Mouse (Mus musculus) layer of hippocampus, adult 9-10 months (tissue): ENCODE results near the gene Mus81.

Source experiments
- DNase-seq: peaks from one replicate; pipeline ENCODE4 v3.0.0; 2022; ENCODE audit warnings: low spot score

The Mus81 gene

DNA sequence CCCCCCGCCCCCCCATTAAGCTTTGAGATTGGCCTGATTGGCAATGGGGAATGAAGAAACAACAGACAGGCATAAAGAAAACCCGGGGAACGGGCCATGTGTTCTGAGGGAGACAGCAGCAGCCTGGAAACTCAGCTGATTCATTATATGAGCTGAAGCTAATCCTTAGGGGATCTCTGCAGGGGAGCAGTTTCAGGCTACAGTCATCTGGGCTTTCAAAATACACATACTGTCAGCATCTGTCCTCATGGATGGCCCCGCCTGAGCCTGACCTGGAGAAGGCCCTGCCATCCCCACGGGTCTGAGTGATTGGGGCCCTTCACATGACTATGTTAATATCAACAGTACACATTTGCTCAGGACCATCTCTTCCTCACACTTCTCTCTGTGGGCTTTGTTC is 16.4 kb downstream of the Mus81 start:
- DNase-seq, result no peak

- DNase-seq, result no peak
Observed at GRCm38 (mm10) chr19:5468374-5468773, 19.8 kb downstream of the Mus81 start, which contains the start of gene Ctsw. Gene Ctsw (minus strand): TSS chr19:5468507.

DNA sequence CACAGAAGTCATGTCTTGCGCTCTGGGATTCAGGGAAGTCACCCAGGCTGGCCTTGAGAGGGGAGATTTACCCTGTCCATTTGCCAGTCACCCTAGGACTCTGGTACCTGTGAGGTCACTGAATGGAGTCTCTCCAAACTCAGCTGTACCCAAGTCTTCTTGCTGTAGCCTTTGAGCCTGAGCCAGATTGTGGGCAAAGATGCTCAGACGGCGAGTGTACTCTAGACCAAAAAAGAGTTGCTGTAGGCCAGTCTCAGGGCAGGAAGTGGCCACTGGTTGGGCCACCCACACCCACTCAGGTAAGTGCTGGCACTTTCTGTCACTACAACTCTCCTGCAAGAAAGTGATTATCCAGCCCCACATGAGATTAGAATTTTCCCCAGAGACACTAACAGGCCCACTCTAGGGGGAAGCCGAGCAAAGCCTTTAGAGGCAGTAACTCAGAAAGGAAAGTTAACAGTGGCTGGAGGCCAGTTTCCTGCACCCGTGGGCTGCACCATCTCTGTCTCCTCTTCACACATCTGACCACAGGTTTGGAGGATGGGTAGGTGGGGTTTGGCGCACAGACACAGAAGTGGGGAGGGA is 21.2 kb downstream of the Mus81 start:
- DNase-seq, result no peak

GRCm38 (mm10) chr19:5465037-5465436 is 23.2 kb downstream of the Mus81 start:
- DNase-seq, result no peak

DNA sequence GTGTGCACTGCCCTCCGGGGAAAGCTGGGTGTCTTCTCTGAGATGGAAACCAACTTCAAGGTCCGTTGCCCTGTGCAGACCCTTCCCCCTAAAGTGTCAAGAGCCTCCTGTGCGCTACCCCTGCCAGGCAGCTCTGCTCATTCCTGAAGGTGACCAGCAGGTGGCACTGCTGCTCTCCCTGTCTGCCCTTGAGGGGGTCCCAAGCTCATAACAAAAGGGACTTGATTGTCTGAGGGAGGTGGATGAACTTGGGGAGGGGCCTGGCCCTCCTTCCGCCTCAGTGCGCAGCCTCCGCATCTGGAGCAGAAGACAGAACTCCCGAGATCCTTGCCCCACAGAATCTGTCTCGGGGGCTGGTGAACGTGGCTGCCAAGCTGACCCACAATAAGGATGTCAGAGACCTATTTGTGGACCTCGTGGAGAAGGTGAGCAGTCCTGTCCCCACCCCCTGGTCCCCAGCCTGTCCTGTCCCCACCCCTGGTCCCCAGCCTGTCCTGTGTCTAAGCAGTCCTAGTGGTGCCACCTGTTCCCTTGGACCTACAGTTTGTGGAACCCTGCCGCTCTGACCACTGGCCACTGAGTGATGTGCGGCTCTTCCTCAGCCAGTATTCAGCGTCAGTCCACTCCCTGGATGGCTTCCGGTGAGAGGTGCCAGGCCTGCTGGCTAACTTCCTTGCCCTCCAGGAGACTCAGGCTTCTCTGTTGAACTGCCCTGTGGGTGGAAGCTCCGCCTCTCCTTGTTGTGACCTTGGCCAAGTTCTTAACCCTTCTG is 24.2 kb downstream of the Mus81 start:
- no peak for DNase-seq

DNA sequence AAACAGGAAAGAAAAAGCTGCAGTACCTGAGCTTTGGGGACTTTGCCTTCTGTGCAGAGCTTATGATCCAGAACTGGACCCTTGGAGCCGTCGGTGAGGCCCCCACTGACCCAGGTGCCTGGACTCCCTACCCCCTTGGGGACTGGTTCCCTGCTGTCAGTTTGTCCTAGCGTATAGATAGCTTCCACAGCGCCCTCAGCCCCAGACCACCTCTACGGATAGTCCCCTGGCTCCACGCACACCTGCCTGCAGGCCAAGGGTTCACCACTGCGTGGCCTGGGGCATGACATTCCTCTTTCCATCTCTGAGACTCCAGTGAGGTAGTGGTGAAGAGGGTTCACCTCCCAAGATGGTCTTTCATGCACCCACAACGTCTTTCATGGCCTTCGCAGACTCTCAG is 25.0 kb downstream of the Mus81 start:
- no peak for DNase-seq

GRCm38 (mm10) chr19:5461411-5461810 is 26.8 kb downstream of the Mus81 start:
- no peak for DNase-seq

GRCm38 (mm10) chr19:5460465-5460911 is 27.7 kb downstream of the Mus81 start, which contains the start of gene Fibp:
Gene Fibp (plus strand): TSS chr19:5460615.
- DNase-seq, result peak; percentile 73

GRCm38 (mm10) chr19:5459896-5460295 is 28.3 kb downstream of the Mus81 start:
- DNase-seq, result no peak

GRCm38 (mm10) chr19:5459019-5459418 is 29.2 kb downstream of the Mus81 start:
- DNase-seq, result no peak

DNA sequence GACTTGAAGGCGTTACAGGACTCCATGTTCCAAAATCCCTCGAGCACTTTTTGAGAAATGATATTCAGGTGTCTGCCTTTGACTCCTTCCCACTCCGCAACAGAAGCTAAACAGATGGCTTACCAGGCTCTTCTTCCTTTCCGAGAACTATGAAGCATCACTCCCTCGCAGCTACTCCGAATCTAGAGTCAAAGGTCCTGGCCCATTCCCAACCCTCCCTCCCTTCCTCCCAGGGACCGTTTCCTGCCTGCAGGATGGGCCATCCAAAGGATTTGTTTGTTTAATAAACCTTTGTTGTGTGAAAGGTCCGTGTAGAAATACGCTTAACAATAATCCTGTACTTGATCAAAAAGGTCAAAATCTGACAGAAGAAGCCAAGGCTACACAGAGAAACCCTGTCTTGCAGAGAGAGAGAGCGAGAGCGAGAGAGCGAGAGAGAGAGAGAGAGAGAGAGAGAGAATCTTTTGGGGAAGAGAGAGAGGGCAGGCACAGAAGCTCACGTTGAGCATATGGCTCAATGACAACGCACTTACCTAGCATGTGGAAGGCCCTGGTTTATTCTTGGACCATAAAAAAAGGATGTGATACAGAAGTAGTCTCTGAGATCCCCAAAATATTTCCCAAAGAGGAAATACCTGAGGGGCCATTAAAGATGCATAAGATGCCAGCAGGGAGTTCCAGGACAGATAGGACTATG is 30.3 kb downstream of the Mus81 start, which contains the start of gene Ccdc85b:
TSS of gene Ccdc85b (minus strand) at position 149 of the 697 bp plus-strand sequence.
- DNase-seq, result no peak

GRCm38 (mm10) chr19:5456922-5457745 is 31.1 kb downstream of the Mus81 start:
- DNase-seq, result peak; percentile 88

DNA sequence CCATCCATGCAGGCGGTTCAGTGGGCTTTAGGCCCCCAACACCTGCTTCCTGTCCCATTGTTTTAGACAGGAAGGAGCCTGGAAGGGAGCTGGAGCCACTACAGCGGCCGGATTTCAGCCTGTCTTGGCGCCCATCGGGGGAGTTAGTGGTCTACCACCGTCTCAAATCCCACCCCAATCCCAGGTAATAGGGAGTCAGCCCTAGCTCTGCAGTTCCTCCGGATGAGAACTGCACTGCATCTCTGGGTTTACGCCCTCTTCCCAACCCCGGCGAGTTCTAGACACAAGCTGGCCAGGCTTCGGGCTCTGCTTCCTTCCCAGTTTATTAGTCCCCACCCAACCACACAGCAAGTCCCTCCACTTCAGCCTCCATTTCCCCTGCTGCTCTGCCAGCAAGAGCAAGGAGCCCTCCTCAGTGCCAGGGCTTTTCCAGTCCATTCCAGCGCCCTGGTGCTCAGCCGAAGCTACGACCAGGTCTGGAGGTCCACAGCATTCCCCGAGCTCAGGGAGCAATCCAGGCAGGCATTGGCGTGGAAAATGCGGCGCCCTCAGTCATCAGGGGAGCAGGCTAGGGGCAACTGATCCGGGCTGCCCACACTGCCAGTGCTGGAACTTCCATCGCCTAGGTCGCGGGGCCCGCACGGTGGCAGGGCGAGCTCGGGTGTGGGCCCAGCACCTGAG is 31.8 kb downstream of the Mus81 start:
- DNase-seq, result no peak

DNA sequence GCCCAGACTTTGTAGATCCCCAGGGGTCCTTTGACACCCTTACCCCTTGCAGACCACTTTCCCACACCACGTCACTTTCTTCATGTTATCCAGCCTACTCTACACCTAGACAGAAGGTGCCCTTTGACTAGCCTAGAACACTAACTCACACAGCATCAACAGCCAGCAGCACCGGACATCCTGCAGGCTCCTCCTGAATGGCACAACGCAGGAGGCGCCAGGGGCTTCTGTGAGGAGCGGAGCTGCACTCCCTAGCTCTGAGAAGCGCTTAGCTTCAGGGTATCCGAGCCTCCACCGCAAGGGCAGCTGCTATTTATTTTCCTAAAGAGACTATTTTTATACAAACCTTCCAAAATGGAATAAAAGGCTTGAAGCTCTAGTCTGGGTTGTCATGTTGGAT is 32.6 kb downstream of the Mus81 start:
- no peak for DNase-seq

- no peak for DNase-seq
Observed at GRCm38 (mm10) chr19:5455037-5455436, 33.2 kb downstream of the Mus81 start.

GRCm38 (mm10) chr19:5451766-5452165 is 36.4 kb downstream of the Mus81 start:
- no peak for DNase-seq

GRCm38 (mm10) chr19:5449673-5450072 is 38.5 kb downstream of the Mus81 start:
- DNase-seq, result no peak

GRCm38 (mm10) chr19:5448354-5449150 is 39.6 kb downstream of the Mus81 start:
- no peak for DNase-seq

DNA sequence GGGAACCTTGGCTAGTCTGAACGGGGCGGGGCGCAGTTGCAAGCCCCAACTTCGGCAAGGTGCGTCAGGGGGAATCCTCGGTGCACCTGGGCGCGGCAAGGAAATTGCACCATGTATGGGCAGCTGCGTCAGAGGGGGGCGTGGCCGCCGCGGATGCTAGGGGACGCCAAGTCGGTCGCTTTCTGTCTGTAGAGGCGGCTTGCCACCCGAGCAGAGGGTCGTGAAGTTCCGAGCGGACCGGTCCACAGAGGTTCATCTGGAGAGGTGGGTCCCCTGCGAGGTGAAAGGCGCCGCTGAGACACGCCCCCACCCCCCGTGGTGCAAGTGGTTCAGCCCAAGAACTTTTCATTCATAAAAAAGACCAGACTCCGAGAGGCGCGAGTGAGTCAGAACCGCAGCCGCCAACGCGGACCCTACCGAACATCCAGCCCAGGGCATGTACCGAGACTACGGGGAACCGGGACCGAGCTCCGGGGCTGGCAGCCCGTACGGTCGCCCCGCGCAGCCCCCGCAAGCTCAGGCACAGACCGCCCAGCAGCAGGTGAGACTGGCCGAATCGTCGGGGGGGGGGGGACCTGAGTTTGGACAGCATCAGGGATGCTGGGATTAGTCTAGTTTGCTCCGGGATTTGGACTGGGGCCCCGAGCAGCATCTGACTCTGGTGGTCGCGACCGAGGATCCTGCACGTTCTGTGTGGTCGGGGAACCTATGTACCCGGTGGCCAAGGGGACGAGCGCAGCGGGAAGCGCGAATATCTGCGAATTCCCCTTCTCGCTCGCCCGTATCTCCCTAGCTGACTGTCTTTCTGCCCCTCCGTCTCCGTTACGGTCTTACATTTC is 40.5 kb downstream of the Mus81 start, which contains the start of gene Fosl1:
TSS of gene Fosl1 (plus strand) at position 33 of the 839 bp plus-strand sequence.
- DNase-seq, result no peak
